11 mouse cellular contexts compared by ENCODE assay signal in genomic region chr12:11370056-11370455, GRCm38 (mm10).
A peak's percentile ranks its signal among the peaks of the same experiment; 100 is the strongest.
DNase-seq lines count a peak whose midpoint lies in the region; ATAC-seq lines count a peak whose summit lies in the region.
"Had no signal": no experiment of that assay in that cellular context is flagged by ENCODE, and none has a peak within 500 bp of the region (broad histone marks: within the 10 kb centered on the region; RNA-seq: fewer than 3 reads in every experiment).

No protein-coding gene starts in this region.

- H3K9me3 ChIP-seq in neural tube, embryonic 14.5 days (ENCODE audit: control insufficient read depth, low read length): no peaks in the 10 kb centered on the region
- no peaks in the 10 kb centered on the region for H3K9me3 ChIP-seq in neural tube, embryonic 15.5 days (replicated peaks)
- no peaks in the 10 kb centered on the region for H3K9me3 ChIP-seq in intestine, embryonic 16.5 days (ENCODE audit: control insufficient read depth, low read length)
- H3K9me3 ChIP-seq: embryonic facial prominence, embryonic 13.5 days had no signal

- H3K27me3 ChIP-seq in neural tube, embryonic 14.5 days (ENCODE audit: control insufficient read depth, insufficient read depth, low read length): no peaks in the 10 kb centered on the region
- no peaks in the 10 kb centered on the region for H3K27me3 ChIP-seq in neural tube, embryonic 15.5 days (replicated peaks)
- no peaks in the 10 kb centered on the region for H3K27me3 ChIP-seq in intestine, embryonic 16.5 days (replicated peaks; ENCODE audit: control insufficient read depth, insufficient read depth, low read length)
- H3K27me3 ChIP-seq: embryonic facial prominence, embryonic 13.5 days had no signal

- ATAC-seq in neural tube, embryonic 14.5 days (ENCODE audit: low read depth): peak; percentile 51; the same call in 1 of the 2 replicates
- no peak for ATAC-seq in neural tube, embryonic 15.5 days (ENCODE audit: low FRiP score)
- ATAC-seq in intestine, embryonic 16.5 days: no peak
- ATAC-seq in megakaryocyte-erythroid progenitor cell, adult 5-6 weeks (replicated peaks; ENCODE audit: low FRiP score, low TSS enrichment, poor library complexity, severe bottlenecking): no peak
- ATAC-seq in granulocyte monocyte progenitor cell, adult 5-6 weeks (replicated peaks; ENCODE audit: poor library complexity, severe bottlenecking): no peak

- intact Hi-C loops in left cerebral cortex, postnatal 25 days (cut with DNase I): no loop called here

- no peak overlapping the region for H3K4me3 ChIP-seq in neural tube, embryonic 14.5 days (ENCODE audit: low read depth, low read length)
- no peak overlapping the region for H3K4me3 ChIP-seq in neural tube, embryonic 15.5 days (replicated peaks)
- H3K4me3 ChIP-seq in intestine, embryonic 16.5 days (ENCODE audit: low read length): no peak overlapping the region
- H3K4me3 ChIP-seq: embryonic facial prominence, embryonic 13.5 days had no signal

- H3K4me2 ChIP-seq in neural tube, embryonic 14.5 days (ENCODE audit: low read depth, low read length): no peak overlapping the region
- H3K4me2 ChIP-seq in neural tube, embryonic 15.5 days: no peak overlapping the region
- H3K4me2 ChIP-seq in intestine, embryonic 16.5 days (ENCODE audit: low read depth, low read length): no peak overlapping the region
- H3K4me2 ChIP-seq: embryonic facial prominence, embryonic 13.5 days had no signal

- H3K27ac ChIP-seq in neural tube, embryonic 14.5 days (ENCODE audit: low read depth, low read length): no peak overlapping the region
- no peak overlapping the region for H3K27ac ChIP-seq in neural tube, embryonic 15.5 days (replicated peaks)
- H3K27ac ChIP-seq in intestine, embryonic 16.5 days (ENCODE audit: low read length): no peak overlapping the region
- H3K27ac ChIP-seq: embryonic facial prominence, embryonic 13.5 days; liver, embryonic 14.5 days had no signal

- H3K36me3 ChIP-seq in neural tube, embryonic 14.5 days (ENCODE audit: control insufficient read depth, insufficient read depth, low read length): no peaks in the 10 kb centered on the region
- no peaks in the 10 kb centered on the region for H3K36me3 ChIP-seq in neural tube, embryonic 15.5 days
- no peaks in the 10 kb centered on the region for H3K36me3 ChIP-seq in intestine, embryonic 16.5 days (ENCODE audit: control insufficient read depth, insufficient read depth, low read length)
- H3K36me3 ChIP-seq: embryonic facial prominence, embryonic 13.5 days had no signal

- no peaks in the 10 kb centered on the region for H3K4me1 ChIP-seq in neural tube, embryonic 14.5 days (ENCODE audit: control insufficient read depth, insufficient read depth, low read length)
- H3K4me1 ChIP-seq in neural tube, embryonic 15.5 days: no peaks in the 10 kb centered on the region
- H3K4me1 ChIP-seq in intestine, embryonic 16.5 days (ENCODE audit: control insufficient read depth, insufficient read depth, low read length): no peaks in the 10 kb centered on the region
- H3K4me1 ChIP-seq: embryonic facial prominence, embryonic 13.5 days had no signal

- H3K9ac ChIP-seq in neural tube, embryonic 14.5 days (replicated peaks; ENCODE audit: low read depth, low read length): no peak overlapping the region
- H3K9ac ChIP-seq in neural tube, embryonic 15.5 days (replicated peaks): no peak overlapping the region
- no peak overlapping the region for H3K9ac ChIP-seq in intestine, embryonic 16.5 days (ENCODE audit: low read depth, low read length)
- H3K9ac ChIP-seq: embryonic facial prominence, embryonic 13.5 days; liver, embryonic 14.5 days had no signal

- WGBS in neural tube, embryonic 14.5 days: 62% methylated on average over 4 of the region's 4 CpGs
- WGBS in neural tube, embryonic 15.5 days: 53% methylated on average over 4 of the region's 4 CpGs
- WGBS in intestine, embryonic 16.5 days: 54% methylated on average over 4 of the region's 4 CpGs

- DNase-seq in frontal cortex, postnatal 14 days (ENCODE audit: low spot score in 2 of 2): peak; percentile 48 to 50
- DNase-seq in left cerebral cortex, postnatal 25 days (ENCODE audit: low spot score in 2 of 2): peak; percentile 74 to 90
- DNase-seq in right cerebral cortex, postnatal 36 days (ENCODE audit: low spot score in 2 of 2): peak; percentile 43 to 75
- DNase-seq: heart, postnatal 4 days had no signal
